Mouse (Mus musculus) intestine, postnatal 0 days (tissue): ENCODE results near the gene Zfp605. TPM values are rescaled to one million over a fixed set of nuclear protein-coding genes. Genes with fewer than 3 reads are reported as not detected.

Source experiments
- ATAC-seq: fragments of 200-750 bp; cut with Nextera tagmentation; 2 replicates; pipeline ENCODE4 v1.8.0; 2017; ENCODE audit warnings: mild to moderate bottlenecking, moderate TSS enrichment, moderate library complexity
- H3K27ac ChIP-seq: fragments of 300-500 bp; sonication (generic); 2 replicates; pipeline ENCODE4 v1.5.1; 2014; ENCODE audit warnings: mild to moderate bottlenecking, low read depth, low read length, moderate library complexity
- H3K27me3 ChIP-seq: fragments of 300-500 bp; sonication (generic); replicated peaks from 2 replicates; pipeline ENCODE4 v1.6.1; 2014; ENCODE audit warnings: low read length, mixed read lengths; ENCODE audit not compliant: control insufficient read depth, insufficient read depth
- H3K36me3 ChIP-seq: fragments of 300-500 bp; sonication (generic); 2 replicates; pipeline ENCODE4 v1.6.1; 2014; ENCODE audit warnings: mild to moderate bottlenecking, moderate library complexity; ENCODE audit not compliant: control insufficient read depth, insufficient read depth
- H3K4me1 ChIP-seq: fragments of 300-500 bp; sonication (generic); replicated peaks from 2 replicates; pipeline ENCODE4 v1.6.1; 2014; ENCODE audit warnings: antibody characterized with exemption, low read length, mixed read lengths; ENCODE audit not compliant: control insufficient read depth, insufficient read depth
- H3K4me2 ChIP-seq: fragments of 300-500 bp; sonication (generic); replicated peaks from 2 replicates; pipeline ENCODE4 v1.6.1; 2014; ENCODE audit warnings: low read depth, mild to moderate bottlenecking, moderate library complexity
- H3K4me3 ChIP-seq: fragments of 300-500 bp; sonication (generic); 2 replicates; pipeline ENCODE4 v1.5.1; 2014; ENCODE audit warnings: low read depth, low read length
- H3K9ac ChIP-seq: fragments of 300-500 bp; sonication (generic); 2 replicates; pipeline ENCODE4 v1.6.1; 2014; ENCODE audit warnings: mild to moderate bottlenecking, low read depth, low read length
- H3K9me3 ChIP-seq: fragments of 300-500 bp; sonication (generic); 2 replicates; pipeline ENCODE4 v1.6.1; 2016; ENCODE audit warnings: mixed run types; ENCODE audit not compliant: control insufficient read depth
- CTCF ChIP-seq: sonication (generic); IDR thresholded peaks from 2 replicates; pipeline ENCODE4 v1.5.1; 2016; ENCODE audit warnings: low read depth, mild to moderate bottlenecking, control low read depth, antibody characterized with exemption, moderate library complexity
- WGBS: fragments of 180-500 bp; shearing (Covaris S2); extraction: QIAGEN DNeasy Blood & Tissue Kit; methylation state at CpG from one replicate; pipeline ENCODE4 v1.1.7; 2014; 5-methylcytosine and 5-hydroxymethylcytosine counted together
- polyA plus RNA-seq: library from polyadenylated mRNA; unstranded; fragments of >200 nt; fragmentation: Nextera tagmentation; extraction: Ambion mirVana; gene quantifications from 2 replicates; pipeline ENCODE4 v1.2.1, GENCODE M21; 2015

Zfp605 gene
- polyA plus RNA-seq, 1 experiment from 2014 or later, result 2.0 TPM

DNA sequence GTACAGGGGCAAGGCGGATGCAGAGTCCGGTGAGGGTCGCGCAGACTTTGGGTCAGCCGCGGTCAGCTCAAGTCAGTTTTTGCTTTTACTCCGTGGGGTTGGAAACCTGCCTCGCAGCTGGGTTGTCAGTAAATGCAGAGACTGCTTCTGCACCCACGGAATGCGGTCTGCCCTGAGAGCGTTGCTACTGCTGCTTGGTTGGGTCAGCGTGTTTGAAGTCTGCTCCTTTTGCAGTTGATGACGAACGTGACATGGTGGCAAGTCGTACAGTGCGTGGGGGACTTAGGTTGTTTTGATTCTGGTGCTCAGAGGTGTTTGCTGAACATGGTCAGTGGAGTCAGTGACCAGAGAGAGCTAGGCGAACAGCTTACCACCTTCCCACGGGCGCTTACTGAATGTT, 67.1 kb downstream of the Zfp605 start:
- Histone ChIP-seq H3K27me3 (no peaks in the 10 kb centered on the region), H3K4me1 (no peaks in the 10 kb centered on the region; the same call in 1 of the 2 replicates), H3K4me2 (peak overlapping the region; percentile 74), H3K36me3 (peaks cover 7% of the 10 kb centered on the region; the same call in 1 of the 2 replicates), H3K9me3 (no peaks in the 10 kb centered on the region), H3K27ac (peak overlapping the region; percentile 83), H3K9ac (peak overlapping the region; percentile 86), H3K4me3 (peak overlapping the region; percentile 80)
- ATAC-seq, result peak; percentile 12; the same call in 1 of the 2 replicates
- TF ChIP-seq CTCF, result no peak
- whole genome bisulfite sequencing, result under 1% methylated on average over 19 of the region's 19 CpGs

GRCm38 (mm10) chr5:110178628-110179027, 68.7 kb downstream of the Zfp605 start:
- no peak overlapping the region for H3K4me3 ChIP-seq
- no peaks in the 10 kb centered on the region for H3K9me3 ChIP-seq
- no peak overlapping the region for H3K27ac ChIP-seq
- peaks cover 7% of the 10 kb centered on the region for H3K36me3 ChIP-seq
- H3K4me2 ChIP-seq, result no peak overlapping the region
- TF ChIP-seq CTCF, result no peak
- ATAC-seq, result no peak
- H3K27me3 ChIP-seq, result no peaks in the 10 kb centered on the region
- 83% methylated on average over 2 of the region's 2 CpGs for WGBS
- no peak overlapping the region for H3K9ac ChIP-seq
- no peaks in the 10 kb centered on the region; the same call in 1 of the 2 replicates for H3K4me1 ChIP-seq

Other genes with a start within 250 kb of the Zfp605 start
- 0.55 and 0.69 TPM in 2 replicates for gene Gm15446, start 186.7 kb upstream of the Zfp605 start, polyA plus RNA-seq
- 15.0 and 16.4 TPM in 2 replicates for gene Zfp932, start 113.6 kb upstream of the Zfp605 start, polyA plus RNA-seq
- 1.4 and 1.6 TPM in 2 replicates for gene Gm17655, start 37.6 kb upstream of the Zfp605 start, polyA plus RNA-seq
- gene Gm35315, start 15.7 kb upstream of the Zfp605 start, polyA plus RNA-seq, result 0.25 and 0.52 TPM in 2 replicates
- gene Plcxd1, start 10.1 kb upstream of the Zfp605 start, polyA plus RNA-seq, result 0.63 and 0.78 TPM in 2 replicates
- gene Gtpbp6, start 1.9 kb upstream of the Zfp605 start, polyA plus RNA-seq, result 14.9 and 15.2 TPM in 2 replicates
- 23.6 and 26.2 TPM in 2 replicates for gene Chfr, start 25.8 kb downstream of the Zfp605 start, polyA plus RNA-seq
- 8.1 and 9.1 TPM in 2 replicates for gene Golga3, start 66.6 kb downstream of the Zfp605 start, polyA plus RNA-seq
- 8.7 and 9.5 TPM in 2 replicates for gene Ankle2, start 120.9 kb downstream of the Zfp605 start, polyA plus RNA-seq
- gene Pgam5, start 159.8 kb downstream of the Zfp605 start, polyA plus RNA-seq, result 25.5 and 26.4 TPM in 2 replicates
- 5.8 and 6.3 TPM in 2 replicates for gene Pxmp2, start 176.1 kb downstream of the Zfp605 start, polyA plus RNA-seq
- gene Pole, start 176.2 kb downstream of the Zfp605 start, polyA plus RNA-seq, result 4.7 and 5.1 TPM in 2 replicates
- 1.6 TPM in 2 replicates for gene P2rx2, start 233.1 kb downstream of the Zfp605 start, polyA plus RNA-seq
- not detected in 2 replicates for gene Lrcol1, start 234.6 kb downstream of the Zfp605 start, polyA plus RNA-seq